Mouse (Mus musculus): Measurements from ENCODE around the gene Spdef. TPM values are rescaled to one million over a fixed set of nuclear protein-coding genes. Genes with fewer than 3 reads are reported as not detected.

Gene Spdef
- total and polyA plus RNA-seq, 2 experiments = 0.48 TPM; not detected in 1

DNA sequence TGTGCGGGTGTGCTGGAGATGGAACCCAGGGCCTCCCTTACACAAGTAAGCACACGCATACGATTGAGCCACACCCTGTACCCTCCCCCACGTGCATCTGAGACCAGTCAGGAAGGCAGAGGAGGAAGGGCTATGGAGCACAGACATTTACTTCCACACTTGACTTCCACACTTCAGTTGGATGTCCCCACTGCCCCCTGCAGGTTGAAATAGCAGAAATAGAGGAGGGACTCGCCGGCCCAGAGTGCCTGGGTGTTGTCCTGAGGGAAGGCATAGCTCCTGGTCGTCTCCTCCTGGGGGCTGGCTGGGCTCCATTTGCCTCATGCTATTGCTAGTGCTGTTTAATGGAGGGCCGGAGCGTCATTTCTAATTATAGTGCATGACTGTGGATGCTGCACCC lies 53.3 kb downstream of the Spdef start:
- no peaks in the 10 kb centered on the region for H3K4me1 ChIP-seq (ENCODE audit: control insufficient read depth, insufficient read depth, low read length)
- no peaks in the 10 kb centered on the region for H3K79me2 ChIP-seq (ENCODE audit: control insufficient read depth, insufficient read depth, low read length)
- no peaks in the 10 kb centered on the region for H3K36me3 ChIP-seq (ENCODE audit: control insufficient read depth, insufficient read depth, low read length)
- no peak overlapping the region for H3K4me3 ChIP-seq (ENCODE audit: insufficient read depth, low read depth, low read length)
- TF ChIP-seq CTCF (IDR thresholded peaks at IDR 0.05; ENCODE audit: low read depth, low read length) = 0 out of 2 replicates have a peak, but pooled peaks have one; percentile 14
- no peak for TF ChIP-seq POLR2A (IDR thresholded peaks at IDR 0.05; ENCODE audit: extremely low read depth, insufficient read depth, low read length)
- 57% methylated on average over 9 of the region's 9 CpGs for WGBS
- H3K27me3 ChIP-seq (ENCODE audit: control insufficient read depth, insufficient read depth, low read length) = no peaks in the 10 kb centered on the region
- no peak overlapping the region for H3K27ac ChIP-seq (replicated peaks; ENCODE audit: insufficient read depth, low read depth, low read length)
- no peak overlapping the region for H3K9ac ChIP-seq (ENCODE audit: low read depth, low read length)
- DNase-seq (ENCODE audit: extremely low read depth, low read depth, low spot score) = no peak

DNA sequence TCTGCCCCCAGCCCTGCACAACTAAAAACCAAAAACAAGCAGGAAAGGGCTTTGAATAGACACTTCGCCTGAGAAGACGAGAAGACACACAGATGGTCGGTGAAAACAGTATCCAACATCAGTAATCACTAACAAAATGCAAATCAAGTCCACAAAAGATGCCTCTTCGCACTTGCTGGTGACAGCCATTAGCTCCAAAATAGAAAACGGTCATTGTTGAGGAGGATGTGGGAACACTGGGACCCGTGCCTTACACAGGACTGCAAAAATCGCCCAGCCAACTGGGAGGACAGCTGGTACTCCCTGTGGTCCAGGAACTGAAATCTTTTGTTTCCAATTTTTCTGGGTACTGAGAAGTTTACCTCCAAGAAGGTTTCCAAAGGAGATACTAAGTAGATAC lies 54.8 kb downstream of the Spdef start:
- no peak for DNase-seq (ENCODE audit: extremely low read depth, low read depth, low spot score)
- WGBS = 91% methylated on average over 7 of the region's 7 CpGs
- Histone ChIP-seq H3K4me3 (ENCODE audit: insufficient read depth, low read depth, low read length) (no peak overlapping the region), H3K9ac (ENCODE audit: low read depth, low read length) (no peak overlapping the region), H3K36me3 (ENCODE audit: control insufficient read depth, insufficient read depth, low read length) (no peaks in the 10 kb centered on the region), H3K27ac (replicated peaks; ENCODE audit: insufficient read depth, low read depth, low read length) (no peak overlapping the region), H3K79me2 (ENCODE audit: control insufficient read depth, insufficient read depth, low read length) (no peaks in the 10 kb centered on the region), H3K4me1 (ENCODE audit: control insufficient read depth, insufficient read depth, low read length) (no peaks in the 10 kb centered on the region), H3K27me3 (ENCODE audit: control insufficient read depth, insufficient read depth, low read length) (no peaks in the 10 kb centered on the region)
- TF ChIP-seq POLR2A (IDR thresholded peaks at IDR 0.05; ENCODE audit: extremely low read depth, insufficient read depth, low read length) (no peak), CTCF (IDR thresholded peaks at IDR 0.05; ENCODE audit: low read depth, low read length) (no peak)

DNA sequence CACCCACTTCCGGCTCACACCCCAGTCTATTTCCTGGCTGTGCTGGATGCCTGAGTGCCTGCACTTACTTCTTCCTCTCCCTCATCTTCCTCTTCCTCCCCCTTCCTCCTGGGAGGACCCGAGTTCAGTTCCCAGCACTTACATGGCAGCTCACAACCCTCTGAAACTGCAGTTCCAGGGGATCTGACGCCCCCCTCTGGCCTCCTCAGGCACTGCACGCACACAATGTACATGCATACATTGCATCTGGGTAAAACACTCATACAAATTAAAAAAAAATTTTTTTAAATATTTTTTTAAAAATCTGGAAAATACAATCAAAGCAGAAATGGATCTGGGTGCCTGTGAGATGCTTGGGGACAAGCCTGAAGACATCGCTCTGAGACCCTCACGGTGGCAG lies 57.0 kb downstream of the Spdef start:
- TF ChIP-seq CTCF (IDR thresholded peaks at IDR 0.05; ENCODE audit: low read depth, low read length) (no peak; the same call in 1 of the 2 replicates), POLR2A (IDR thresholded peaks at IDR 0.05; ENCODE audit: extremely low read depth, insufficient read depth, low read length) (no peak)
- H3K27me3 ChIP-seq (ENCODE audit: control insufficient read depth, insufficient read depth, low read length) = no peaks in the 10 kb centered on the region
- no peaks in the 10 kb centered on the region for H3K4me1 ChIP-seq (ENCODE audit: control insufficient read depth, insufficient read depth, low read length)
- 78% methylated on average over 6 of the region's 6 CpGs for WGBS
- no peak for DNase-seq (ENCODE audit: extremely low read depth, low read depth, low spot score)
- no peak overlapping the region for H3K9ac ChIP-seq (ENCODE audit: low read depth, low read length)
- no peak overlapping the region for H3K4me3 ChIP-seq (ENCODE audit: insufficient read depth, low read depth, low read length)
- H3K27ac ChIP-seq (replicated peaks; ENCODE audit: insufficient read depth, low read depth, low read length) = no peak overlapping the region
- H3K79me2 ChIP-seq (ENCODE audit: control insufficient read depth, insufficient read depth, low read length) = no peaks in the 10 kb centered on the region
- no peaks in the 10 kb centered on the region for H3K36me3 ChIP-seq (ENCODE audit: control insufficient read depth, insufficient read depth, low read length)

Other genes starting within 250 kb of the Spdef start
- 0.07 TPM in 1 of 2 replicates, not detected in the other for gene Grm4, start 207.6 kb downstream of the Spdef start, total RNA-seq (2014; rRNA removed)
- not detected in 2 replicates for gene Grm4, start 207.6 kb downstream of the Spdef start, polyA plus RNA-seq (2012; rRNA removed)
- 5.7 and 8.1 TPM in 2 replicates for gene Hmga1, start 172.5 kb downstream of the Spdef start, total RNA-seq (2014; rRNA removed)
- gene Hmga1, start 172.5 kb downstream of the Spdef start, polyA plus RNA-seq (2012; rRNA removed) = 16.5 and 21.4 TPM in 2 replicates
- 4.5 and 4.9 TPM in 2 replicates for gene AI413582, start 163.2 kb downstream of the Spdef start, total RNA-seq (2014; rRNA removed)
- gene AI413582, start 163.2 kb downstream of the Spdef start, polyA plus RNA-seq (2012; rRNA removed) = 11.3 and 12.9 TPM in 2 replicates
- 19.5 and 21.1 TPM in 2 replicates for gene Nudt3, start 105.5 kb downstream of the Spdef start, total RNA-seq (2014; rRNA removed)
- 23.5 and 25.5 TPM in 2 replicates for gene Nudt3, start 105.5 kb downstream of the Spdef start, polyA plus RNA-seq (2012; rRNA removed)
- gene RPS10-NUDT3, start 93.7 kb downstream of the Spdef start, total RNA-seq (2014; rRNA removed) = not detected in 2 replicates
- not detected in 2 replicates for gene RPS10-NUDT3, start 93.7 kb downstream of the Spdef start, polyA plus RNA-seq (2012; rRNA removed)
- gene Rps10, start 92.3 kb downstream of the Spdef start, total RNA-seq (2014; rRNA removed) = 416 and 461 TPM in 2 replicates
- gene Rps10, start 92.3 kb downstream of the Spdef start, polyA plus RNA-seq (2012; rRNA removed) = 407 and 437 TPM in 2 replicates
- 0.27 TPM in 1 of 2 replicates, not detected in the other for gene Pacsin1, start 73.4 kb downstream of the Spdef start, total RNA-seq (2014; rRNA removed)
- gene Pacsin1, start 73.4 kb downstream of the Spdef start, polyA plus RNA-seq (2012; rRNA removed) = 0.16 and 0.23 TPM in 2 replicates
- gene D17Wsu92e, start 91.7 kb upstream of the Spdef start, total RNA-seq (2014; rRNA removed) = 93.0 and 117 TPM in 2 replicates
- 159 and 178 TPM in 2 replicates for gene D17Wsu92e, start 91.7 kb upstream of the Spdef start, polyA plus RNA-seq (2012; rRNA removed)
- gene Snrpc, start 109.2 kb upstream of the Spdef start, total RNA-seq (2014; rRNA removed) = 24.4 and 27.1 TPM in 2 replicates
- gene Snrpc, start 109.2 kb upstream of the Spdef start, polyA plus RNA-seq (2012; rRNA removed) = 42.2 and 49.6 TPM in 2 replicates
- 5.0 and 5.5 TPM in 2 replicates for gene Uhrf1bp1, start 127.5 kb upstream of the Spdef start, total RNA-seq (2014; rRNA removed)
- gene Uhrf1bp1, start 127.5 kb upstream of the Spdef start, polyA plus RNA-seq (2012; rRNA removed) = 7.0 and 7.2 TPM in 2 replicates
- gene Anks1, start 180.4 kb upstream of the Spdef start, total RNA-seq (2014; rRNA removed) = 8.8 and 9.0 TPM in 2 replicates
- 9.4 and 10.0 TPM in 2 replicates for gene Anks1, start 180.4 kb upstream of the Spdef start, polyA plus RNA-seq (2012; rRNA removed)
- 7.8 and 8.9 TPM in 2 replicates for gene Taf11, start 180.9 kb upstream of the Spdef start, total RNA-seq (2014; rRNA removed)
- 5.1 and 6.0 TPM in 2 replicates for gene Taf11, start 180.9 kb upstream of the Spdef start, polyA plus RNA-seq (2012; rRNA removed)

Data from liver, adult 2 months (tissue).